Mouse (Mus musculus): ENCODE results near the gene Ergic1. TPM values are rescaled to one million over a fixed set of nuclear protein-coding genes. Genes with fewer than 3 reads are reported as not detected.

Gene Ergic1
- polyA plus RNA-seq, 1 experiment = 218 TPM

DNA sequence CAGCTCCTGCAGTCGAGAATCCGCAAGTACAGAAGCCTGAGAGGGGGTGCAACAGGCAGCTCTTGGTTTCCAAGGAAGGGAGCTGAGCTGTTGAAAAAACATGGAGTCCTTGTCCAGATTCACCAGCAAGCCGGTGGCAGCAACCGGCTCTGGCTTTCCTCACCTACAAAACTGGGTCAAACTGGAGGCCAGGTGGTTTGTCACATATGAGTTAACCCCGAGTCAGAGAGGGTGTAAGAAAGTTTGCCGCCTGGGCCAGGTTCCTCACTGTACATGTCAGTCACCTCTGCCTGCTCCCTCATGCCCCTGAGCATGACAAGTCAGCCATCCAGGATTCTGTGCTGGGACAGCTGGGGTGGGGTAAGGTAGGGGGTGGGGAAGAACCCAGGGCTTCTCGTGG is 16.9 kb downstream of the Ergic1 start:
- TF ChIP-seq CTCF (IDR thresholded peaks at IDR 0.05; ENCODE audit: borderline replicate concordance, extremely low read depth, insufficient read depth, insufficient read length) = no peak
- no peak for TF ChIP-seq POLR2A (IDR thresholded peaks at IDR 0.05; ENCODE audit: borderline replicate concordance, extremely low read depth, insufficient read depth, insufficient read length, poor library complexity, severe bottlenecking)
- no peak for DNase-seq (ENCODE audit: low read depth)

DNA sequence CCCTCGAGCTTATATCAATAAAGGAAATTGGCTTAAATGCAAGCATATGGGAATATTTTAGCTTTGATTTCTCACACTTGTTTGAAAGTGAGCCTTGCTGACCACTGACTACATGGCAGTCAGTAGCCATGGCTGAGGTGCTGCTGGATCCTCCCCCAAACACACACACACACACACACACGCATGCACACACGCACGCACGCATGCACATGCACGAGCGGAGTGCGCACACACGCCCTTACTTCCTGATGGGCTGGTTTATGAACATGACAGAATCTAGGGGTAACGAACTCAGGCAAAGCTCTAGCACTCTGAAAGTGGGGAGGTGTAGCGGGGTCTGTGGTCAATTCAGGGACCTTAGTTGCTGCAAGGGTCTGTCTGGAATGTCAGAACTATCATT is 17.5 kb downstream of the Ergic1 start:
- no peak for DNase-seq (ENCODE audit: low read depth)
- no peak for TF ChIP-seq POLR2A (IDR thresholded peaks at IDR 0.05; ENCODE audit: borderline replicate concordance, extremely low read depth, insufficient read depth, insufficient read length, poor library complexity, severe bottlenecking)
- TF ChIP-seq CTCF (IDR thresholded peaks at IDR 0.05; ENCODE audit: borderline replicate concordance, extremely low read depth, insufficient read depth, insufficient read length) = no peak

DNA sequence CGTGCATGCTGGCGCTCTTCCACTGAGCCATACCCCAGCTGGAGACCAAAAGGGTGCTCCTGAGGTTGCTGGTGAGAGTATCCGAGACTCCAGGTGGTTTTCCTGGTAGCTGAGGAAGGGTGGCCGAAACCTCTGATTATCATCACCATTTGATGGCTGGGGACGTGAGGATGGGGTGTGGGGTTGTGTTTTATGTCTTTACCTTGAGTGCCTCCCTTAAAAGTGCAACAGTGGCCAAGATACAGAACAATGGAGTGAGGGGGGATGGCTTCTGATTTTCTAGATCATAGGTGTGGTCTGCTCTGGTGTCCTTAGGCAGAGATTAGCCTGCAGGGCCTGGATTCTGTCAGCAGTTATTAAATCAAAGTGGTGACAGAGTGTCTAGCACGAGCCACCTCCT is 18.1 kb downstream of the Ergic1 start:
- no peak for DNase-seq (ENCODE audit: low read depth)

DNA sequence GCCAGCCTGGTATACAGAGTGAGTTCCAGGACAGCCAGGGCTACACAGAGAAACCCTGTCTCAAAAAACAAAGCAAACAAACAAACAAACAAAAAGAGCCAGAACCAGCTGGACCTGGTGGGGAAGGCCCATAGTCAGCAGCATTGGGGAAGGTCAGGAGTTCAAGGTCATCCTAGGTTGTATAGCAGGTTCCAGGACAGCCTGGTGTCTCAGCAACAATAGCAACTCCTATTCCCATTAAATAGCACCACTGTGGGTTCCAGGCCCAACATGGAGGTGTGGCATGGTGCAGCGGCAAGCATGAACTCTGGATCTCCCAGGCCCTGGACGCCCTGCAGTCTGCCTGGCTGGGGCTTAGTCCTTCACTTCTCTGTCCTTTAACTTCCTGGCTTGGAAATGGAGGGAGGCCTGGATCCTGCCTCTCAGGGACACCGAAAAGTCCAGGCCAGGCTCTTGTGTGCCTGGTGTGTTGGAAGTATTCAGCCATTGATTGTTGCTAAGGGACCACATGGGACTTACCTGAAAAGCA is 19.6 kb downstream of the Ergic1 start:
- no peak for DNase-seq (ENCODE audit: low read depth)
- TF ChIP-seq POLR2A (IDR thresholded peaks at IDR 0.05; ENCODE audit: borderline replicate concordance, extremely low read depth, insufficient read depth, insufficient read length, poor library complexity, severe bottlenecking) (no peak), CTCF (IDR thresholded peaks at IDR 0.05; ENCODE audit: borderline replicate concordance, extremely low read depth, insufficient read depth, insufficient read length) (no peak)

More for the DNA sequence above, 18.1 kb downstream of the Ergic1 start:
- TF ChIP-seq CTCF (IDR thresholded peaks at IDR 0.05; ENCODE audit: borderline replicate concordance, extremely low read depth, insufficient read depth, insufficient read length) (no peak), POLR2A (IDR thresholded peaks at IDR 0.05; ENCODE audit: borderline replicate concordance, extremely low read depth, insufficient read depth, insufficient read length, poor library complexity, severe bottlenecking) (no peak)

DNA sequence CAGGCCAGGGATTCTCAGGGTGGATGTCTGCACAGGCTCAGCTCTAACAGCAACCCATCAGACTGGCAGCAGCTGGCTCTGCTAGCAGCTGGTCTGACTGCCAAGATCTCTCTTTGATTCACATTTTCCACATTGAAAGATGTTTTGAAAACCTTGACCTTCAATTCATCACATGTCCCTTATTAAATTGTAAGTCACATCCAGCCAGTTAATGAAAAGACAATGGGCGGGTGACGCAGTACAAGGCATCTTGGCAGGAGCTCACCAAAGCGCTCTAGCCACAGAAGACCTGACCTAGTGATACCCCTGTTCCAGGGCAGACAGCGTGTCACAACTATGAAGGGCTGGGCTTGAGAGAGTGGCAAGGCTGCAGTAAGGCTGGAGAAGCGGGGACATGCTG is 21.0 kb downstream of the Ergic1 start:
- DNase-seq (ENCODE audit: low read depth) = peak; percentile 36
- TF ChIP-seq CTCF (IDR thresholded peaks at IDR 0.05; ENCODE audit: borderline replicate concordance, extremely low read depth, insufficient read depth, insufficient read length) (no peak), POLR2A (IDR thresholded peaks at IDR 0.05; ENCODE audit: borderline replicate concordance, extremely low read depth, insufficient read depth, insufficient read length, poor library complexity, severe bottlenecking) (no peak)

DNA sequence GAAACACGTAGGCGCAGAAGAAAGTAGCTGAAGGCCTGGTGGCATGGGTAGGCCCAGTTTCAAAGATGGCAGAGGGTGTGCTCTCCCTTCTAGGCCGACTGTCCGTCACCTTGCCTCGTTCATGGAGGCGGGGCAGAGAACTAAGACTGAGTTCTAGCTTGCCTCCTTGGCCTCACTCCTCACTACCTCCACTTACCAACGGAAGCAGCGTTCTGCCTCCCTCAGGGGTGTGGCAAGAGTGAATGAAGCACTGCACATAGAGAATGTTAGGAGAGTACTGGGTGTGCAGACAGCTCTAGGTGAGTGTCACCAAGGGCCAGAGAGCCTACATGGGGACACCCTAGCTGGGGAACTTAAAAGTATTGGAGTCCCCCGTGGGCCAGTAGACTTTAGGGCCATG is 21.8 kb downstream of the Ergic1 start:
- TF ChIP-seq CTCF (IDR thresholded peaks at IDR 0.05; ENCODE audit: borderline replicate concordance, extremely low read depth, insufficient read depth, insufficient read length) (no peak), POLR2A (IDR thresholded peaks at IDR 0.05; ENCODE audit: borderline replicate concordance, extremely low read depth, insufficient read depth, insufficient read length, poor library complexity, severe bottlenecking) (no peak)
- no peak for DNase-seq (ENCODE audit: low read depth)

DNA sequence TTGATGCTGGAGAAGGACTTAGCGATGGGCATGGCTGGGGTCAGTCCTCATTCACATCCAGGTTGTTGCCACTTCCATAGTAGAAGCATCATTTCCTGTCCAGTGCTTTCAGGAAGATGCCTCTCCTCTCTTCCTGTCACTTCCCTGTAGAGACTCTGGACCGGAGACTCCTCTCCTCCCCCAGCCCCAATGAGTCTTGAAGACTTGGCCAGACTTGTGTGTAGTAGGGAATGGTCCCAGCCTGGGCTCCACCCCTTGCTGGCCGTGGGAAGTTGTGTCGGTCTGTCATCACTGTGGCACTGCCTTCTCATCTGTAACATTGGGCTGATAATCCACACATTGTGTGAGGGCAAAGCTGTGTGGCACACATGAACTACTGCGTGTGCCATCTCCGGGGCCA is 22.3 kb downstream of the Ergic1 start:
- TF ChIP-seq POLR2A (IDR thresholded peaks at IDR 0.05; ENCODE audit: borderline replicate concordance, extremely low read depth, insufficient read depth, insufficient read length, poor library complexity, severe bottlenecking) = no peak
- no peak for TF ChIP-seq CTCF (IDR thresholded peaks at IDR 0.05; ENCODE audit: borderline replicate concordance, extremely low read depth, insufficient read depth, insufficient read length)
- no peak for DNase-seq (ENCODE audit: low read depth)

DNA sequence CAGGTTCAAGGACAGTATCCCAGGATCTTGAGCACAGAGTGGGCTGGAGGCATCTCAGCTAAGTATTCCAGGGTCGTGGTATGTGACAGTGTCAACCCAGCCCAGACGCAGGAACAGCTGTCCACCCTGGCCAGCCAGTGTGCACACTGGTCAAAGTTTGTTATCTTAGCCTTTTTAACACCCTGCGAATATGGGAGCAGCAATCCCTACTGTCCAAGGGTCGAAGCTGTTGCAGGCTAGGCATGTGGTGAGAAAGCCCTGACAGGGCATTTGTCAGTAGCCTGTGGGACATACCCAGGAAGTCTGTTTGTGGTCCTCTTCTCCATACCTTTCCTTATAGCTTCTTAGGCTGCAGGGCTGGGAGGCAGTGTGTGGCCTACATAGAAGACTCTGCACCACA is 22.8 kb downstream of the Ergic1 start:
- TF ChIP-seq CTCF (IDR thresholded peaks at IDR 0.05; ENCODE audit: borderline replicate concordance, extremely low read depth, insufficient read depth, insufficient read length) (no peak), POLR2A (IDR thresholded peaks at IDR 0.05; ENCODE audit: borderline replicate concordance, extremely low read depth, insufficient read depth, insufficient read length, poor library complexity, severe bottlenecking) (no peak)
- no peak for DNase-seq (ENCODE audit: low read depth)

DNA sequence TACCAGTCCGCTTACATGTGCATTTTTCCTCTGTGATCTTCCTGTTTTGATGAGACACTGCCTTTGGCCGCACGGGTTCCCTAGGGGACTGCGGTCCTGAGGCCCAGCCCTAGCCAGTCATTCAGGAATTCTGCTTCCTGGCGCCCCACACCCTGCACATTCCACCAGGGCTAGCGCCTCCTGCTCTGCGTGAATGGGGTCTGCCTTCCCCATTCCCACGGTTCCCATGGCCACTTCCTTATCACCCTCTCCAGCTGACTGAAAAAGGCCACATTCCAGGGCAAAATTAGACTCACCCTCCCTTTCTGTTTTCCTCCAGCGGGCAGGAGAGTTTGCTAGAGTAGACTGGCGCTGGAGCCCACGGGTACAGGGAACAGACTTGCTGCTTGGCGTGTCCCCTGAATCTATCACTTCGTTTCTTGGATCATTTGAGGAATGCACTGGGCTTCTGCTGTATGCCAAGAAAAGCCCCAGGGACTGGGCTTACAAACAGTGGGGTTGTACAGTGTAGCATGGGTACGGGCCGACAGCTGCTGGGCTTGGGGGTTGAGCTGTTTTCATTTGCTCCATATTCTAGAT is 23.4 kb downstream of the Ergic1 start:
- TF ChIP-seq CTCF (IDR thresholded peaks at IDR 0.05; ENCODE audit: borderline replicate concordance, extremely low read depth, insufficient read depth, insufficient read length) = no peak
- TF ChIP-seq POLR2A (IDR thresholded peaks at IDR 0.05; ENCODE audit: borderline replicate concordance, extremely low read depth, insufficient read depth, insufficient read length, poor library complexity, severe bottlenecking) = no peak
- DNase-seq (ENCODE audit: low read depth) = peak; percentile 67

DNA sequence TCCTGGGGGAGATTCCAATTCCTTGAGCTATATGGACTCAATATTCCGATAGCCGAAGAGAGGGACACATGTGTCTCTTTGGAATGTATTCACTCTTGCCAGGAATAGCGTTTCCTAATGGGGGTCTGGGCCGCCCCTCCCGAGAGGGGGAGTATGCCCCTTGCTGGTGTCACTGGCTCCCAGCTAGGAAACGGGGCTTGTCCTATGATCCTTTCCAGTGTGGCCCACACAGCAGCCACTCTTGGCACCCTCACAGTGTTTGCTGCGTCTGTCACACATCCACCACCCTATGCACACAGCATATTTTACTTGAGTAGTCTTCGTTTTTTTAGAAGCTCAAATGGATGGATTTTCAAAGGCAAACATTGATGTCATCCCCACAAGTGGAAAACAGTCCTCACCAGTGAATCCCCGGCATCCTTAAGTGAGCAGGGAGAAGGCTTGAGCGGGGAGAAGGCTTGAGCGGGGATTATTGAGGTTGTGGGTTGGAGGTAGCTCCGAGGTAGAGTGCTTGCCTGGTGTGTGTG is 26.7 kb downstream of the Ergic1 start:
- no peak for DNase-seq (ENCODE audit: low read depth)
- TF ChIP-seq CTCF (IDR thresholded peaks at IDR 0.05; ENCODE audit: borderline replicate concordance, extremely low read depth, insufficient read depth, insufficient read length) (no peak), POLR2A (IDR thresholded peaks at IDR 0.05; ENCODE audit: borderline replicate concordance, extremely low read depth, insufficient read depth, insufficient read length, poor library complexity, severe bottlenecking) (no peak)

DNA sequence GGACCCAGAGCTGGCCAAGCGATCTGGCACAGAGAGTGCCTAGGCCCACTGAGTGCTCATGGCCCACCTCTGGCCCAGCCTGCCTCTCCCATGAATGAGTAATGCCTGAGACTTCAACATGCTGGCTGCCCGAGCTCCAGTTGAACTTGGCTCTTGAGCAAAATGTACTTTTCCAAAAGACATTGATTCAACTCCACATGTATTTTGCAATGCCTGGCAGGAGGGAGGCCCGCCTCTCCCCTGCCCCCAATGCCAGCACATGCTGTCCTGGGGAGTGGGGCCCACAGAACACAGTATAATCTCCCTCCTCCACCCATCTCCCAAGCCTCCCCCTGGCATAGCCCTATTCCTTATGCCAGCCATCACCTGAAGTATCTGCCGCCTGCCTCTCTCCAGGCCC is 31.2 kb downstream of the Ergic1 start:
- TF ChIP-seq POLR2A (IDR thresholded peaks at IDR 0.05; ENCODE audit: borderline replicate concordance, extremely low read depth, insufficient read depth, insufficient read length, poor library complexity, severe bottlenecking) = no peak
- no peak for TF ChIP-seq CTCF (IDR thresholded peaks at IDR 0.05; ENCODE audit: borderline replicate concordance, extremely low read depth, insufficient read depth, insufficient read length)
- no peak for DNase-seq (ENCODE audit: low read depth)

DNA sequence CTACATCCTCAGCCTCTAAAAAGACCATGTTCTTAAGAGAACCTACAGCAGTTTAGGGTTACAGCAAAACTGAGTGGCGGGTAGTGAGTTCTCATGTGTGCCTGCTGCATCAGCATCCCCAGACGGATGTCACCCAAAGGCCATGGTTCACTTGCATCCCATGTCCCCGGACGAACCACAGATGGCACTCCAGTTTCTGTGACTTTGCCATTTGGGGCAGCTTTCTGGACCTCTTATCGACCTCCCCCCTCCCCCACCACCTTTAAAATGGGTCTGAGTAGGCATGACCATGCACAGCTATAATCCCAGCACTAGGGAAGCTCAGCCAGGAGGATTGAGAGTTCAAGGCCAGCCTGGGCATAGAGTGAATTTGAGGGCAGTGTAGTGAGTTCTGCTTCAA is 31.9 kb downstream of the Ergic1 start:
- DNase-seq (ENCODE audit: low read depth) = no peak
- TF ChIP-seq POLR2A (IDR thresholded peaks at IDR 0.05; ENCODE audit: borderline replicate concordance, extremely low read depth, insufficient read depth, insufficient read length, poor library complexity, severe bottlenecking) = no peak
- TF ChIP-seq CTCF (IDR thresholded peaks at IDR 0.05; ENCODE audit: borderline replicate concordance, extremely low read depth, insufficient read depth, insufficient read length) = no peak

All from brain, embryonic 14.5 days (tissue).